ENCODE assay signal across 16 mouse cellular contexts in the genomic region with DNA sequence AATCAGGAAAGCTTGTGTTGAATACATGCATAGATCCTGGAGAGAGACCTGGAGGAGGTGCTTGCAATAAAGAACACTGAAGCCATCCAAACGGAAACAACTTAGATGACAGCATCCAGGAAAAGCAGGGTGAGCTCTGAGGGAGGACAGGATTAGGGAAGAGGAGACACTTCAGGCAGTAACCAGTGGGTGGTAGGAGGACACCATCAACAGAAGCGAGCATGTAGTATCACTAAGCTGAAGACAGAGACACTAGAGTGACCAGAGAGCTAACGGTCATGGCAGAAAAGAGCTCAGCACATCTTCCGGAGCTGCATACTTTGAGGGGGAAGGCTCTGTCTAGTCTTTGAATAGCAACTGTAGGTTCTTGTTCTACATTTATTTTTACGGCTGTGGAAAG.
DNase-seq lines count a peak whose midpoint lies in the region; ATAC-seq and TF ChIP-seq lines count a peak whose summit lies in the region.
"Had no signal": no experiment of that assay in that cellular context is flagged by ENCODE, and none has a peak within 500 bp of the region (broad histone marks: within the 10 kb centered on the region; RNA-seq: fewer than 3 reads in every experiment).

No protein-coding gene starts in this region.

- peak; percentile 21 for TF ChIP-seq RAD21 in CH12.LX (IDR thresholded peaks at IDR 0.05; ENCODE audit: low read depth, low read length)

- peak; percentile 38 for TF ChIP-seq CTCF in heart, postnatal 0 days (IDR thresholded peaks at IDR 0.05; ENCODE audit: low read depth)
- peak; percentile 67 for TF ChIP-seq CTCF in kidney, postnatal 0 days (IDR thresholded peaks at IDR 0.05; ENCODE audit: low read depth)
- peak in 1 of 2 experiments; percentile 36; a peak in 2 of 4 replicates for TF ChIP-seq CTCF in CH12.LX (conservative IDR thresholded peaks at IDR 0.05 in 1 of 2, IDR thresholded peaks at IDR 0.05 in 1 of 2; ENCODE audit: low read depth in 2 of 2, low read length in 2 of 2)
- peak; percentile 43; the same call in 1 of the 2 replicates for TF ChIP-seq CTCF in cortical plate, adult 2 months (IDR thresholded peaks at IDR 0.05; ENCODE audit: extremely low read depth, insufficient read depth, low read length)

- no peak for DNase-seq in heart, postnatal 0 days (ENCODE audit: low spot score)
- peak; percentile 83 for DNase-seq in kidney, postnatal 0 days (ENCODE audit: low spot score)
- no peak for DNase-seq in kidney, adult 8-10 months
- DNase-seq in CH12.LX (ENCODE audit: extremely low read depth), result no peak
- DNase-seq in embryo, embryonic 9.5 days (ENCODE audit: extremely low spot score), result no peak
- DNase-seq: cerebellum, adult 8-10 months; forebrain, postnatal 0 days; gastrocnemius, postnatal 14 days; heart, postnatal 10 days; lung, adult 18-20 months; lung, postnatal 36 days; thymus, postnatal 36 days had no signal

- H3K27ac ChIP-seq in heart, postnatal 0 days (ENCODE audit: low read depth), result no peak overlapping the region
- no peak overlapping the region for H3K27ac ChIP-seq in heart, embryonic 11.5 days (ENCODE audit: low read depth, low read length)
- H3K27ac ChIP-seq in kidney, postnatal 0 days, result no peak overlapping the region
- H3K27ac ChIP-seq in CH12.LX (ENCODE audit: insufficient read depth, low read depth), result no peak overlapping the region
- no peak overlapping the region for H3K27ac ChIP-seq in cortical plate, adult 2 months (ENCODE audit: insufficient read depth, low read length)
- H3K27ac ChIP-seq: forebrain, embryonic 10.5 days had no signal

- no peaks in the 10 kb centered on the region for H3K4me1 ChIP-seq in heart, postnatal 0 days (ENCODE audit: control insufficient read depth, insufficient read depth)
- H3K4me1 ChIP-seq in heart, embryonic 11.5 days (ENCODE audit: control insufficient read depth, insufficient read depth, low read length), result no peaks in the 10 kb centered on the region
- H3K4me1 ChIP-seq in kidney, postnatal 0 days (replicated peaks; ENCODE audit: insufficient read depth, low read length), result no peaks in the 10 kb centered on the region
- no peaks in the 10 kb centered on the region for H3K4me1 ChIP-seq in CH12.LX (ENCODE audit: control insufficient read depth in 1 of 2, insufficient read depth in 2 of 2)
- H3K4me1 ChIP-seq in cortical plate, adult 2 months (ENCODE audit: control insufficient read depth, insufficient read depth, low read length), result peaks cover 2% of the 10 kb centered on the region; the same call in 1 of the 2 replicates
- H3K4me1 ChIP-seq: forebrain, embryonic 10.5 days had no signal

- no peaks in the 10 kb centered on the region for H3K27me3 ChIP-seq in heart, postnatal 0 days (ENCODE audit: control insufficient read depth, insufficient read depth, low read length)
- no peaks in the 10 kb centered on the region for H3K27me3 ChIP-seq in heart, embryonic 11.5 days (ENCODE audit: control insufficient read depth, insufficient read depth, low read length)
- H3K27me3 ChIP-seq in kidney, postnatal 0 days (ENCODE audit: insufficient read depth, low read length), result no peaks in the 10 kb centered on the region; the same call in 1 of the 2 replicates
- no peaks in the 10 kb centered on the region for H3K27me3 ChIP-seq in CH12.LX (replicated peaks)

- no peaks in the 10 kb centered on the region for H3K36me3 ChIP-seq in heart, postnatal 0 days (replicated peaks; ENCODE audit: control insufficient read depth, insufficient read depth, low read length)
- no peaks in the 10 kb centered on the region for H3K36me3 ChIP-seq in heart, embryonic 11.5 days (ENCODE audit: control insufficient read depth, insufficient read depth, low read length)
- H3K36me3 ChIP-seq in kidney, postnatal 0 days (ENCODE audit: insufficient read depth, low read length), result no peaks in the 10 kb centered on the region
- no peaks in the 10 kb centered on the region for H3K36me3 ChIP-seq in CH12.LX (replicated peaks in 1 of 2; ENCODE audit: control insufficient read depth in 1 of 2, insufficient read depth in 1 of 2, low read length in 1 of 2)
- H3K36me3 ChIP-seq: forebrain, embryonic 10.5 days had no signal

- no peak overlapping the region for H3K4me3 ChIP-seq in heart, postnatal 0 days (ENCODE audit: low read depth, low read length)
- no peak overlapping the region for H3K4me3 ChIP-seq in heart, embryonic 11.5 days (ENCODE audit: low read depth, low read length)
- H3K4me3 ChIP-seq in kidney, postnatal 0 days (replicated peaks; ENCODE audit: low read depth, low read length), result no peak overlapping the region
- H3K4me3 ChIP-seq in CH12.LX (replicated peaks in 1 of 3; ENCODE audit: low read depth in 2 of 3, low read length in 2 of 3, poor library complexity in 1 of 3), result no peak overlapping the region
- H3K4me3 ChIP-seq in cortical plate, adult 2 months (ENCODE audit: insufficient read depth, low read length), result no peak overlapping the region
- H3K4me3 ChIP-seq: forebrain, embryonic 10.5 days had no signal

- in situ Hi-C loops in CH12.LX (cut with MboI; ENCODE audit: low pct_ligation_motif_present, low pct_unique_long_range_greater_than_20kb, low sequenced_read_pairs), result no loop called here

- WGBS in heart, postnatal 0 days, result 52% methylated on average over 5 of the region's 5 CpGs
- WGBS in heart, embryonic 11.5 days (ENCODE audit: insufficient replicate concordance), result 47% methylated on average over 5 of the region's 5 CpGs
- 17% methylated on average over 5 of the region's 5 CpGs for WGBS in kidney, postnatal 0 days

- no peak for TF ChIP-seq EP300 in heart, postnatal 0 days (IDR thresholded peaks at IDR 0.05; ENCODE audit: low read depth)
- TF ChIP-seq EP300 in CH12.LX (IDR thresholded peaks at IDR 0.05; ENCODE audit: low read length), result no peak

- dilution Hi-C loops in CH12.LX (cut with MboI; ENCODE audit: extremely low pct_ligation_motif_present, extremely low pct_unique_long_range_greater_than_20kb, low sequenced_read_pairs), result no loop called here

- H3K9me3 ChIP-seq in heart, postnatal 0 days (replicated peaks; ENCODE audit: control insufficient read depth, low read length), result no peaks in the 10 kb centered on the region
- H3K9me3 ChIP-seq in heart, embryonic 11.5 days (replicated peaks; ENCODE audit: control insufficient read depth, low read length), result no peaks in the 10 kb centered on the region
- no peaks in the 10 kb centered on the region for H3K9me3 ChIP-seq in kidney, postnatal 0 days (replicated peaks; ENCODE audit: low read length)
- peaks cover 2% of the 10 kb centered on the region for H3K9me3 ChIP-seq in CH12.LX (replicated peaks; ENCODE audit: low read length)
- H3K9me3 ChIP-seq: forebrain, embryonic 10.5 days had no signal

- no peaks in the 10 kb centered on the region for H3K79me2 ChIP-seq in CH12.LX (replicated peaks; ENCODE audit: control insufficient read depth, extremely low read depth, insufficient read depth, poor library complexity, severe bottlenecking)

- no peak overlapping the region for H3K4me2 ChIP-seq in heart, postnatal 0 days (ENCODE audit: low read depth, low read length)
- H3K4me2 ChIP-seq in heart, embryonic 11.5 days, result no peak overlapping the region
- peak overlapping the region; percentile 12; the same call in 1 of the 2 replicates for H3K4me2 ChIP-seq in kidney, postnatal 0 days (ENCODE audit: low read length)
- no peak overlapping the region for H3K4me2 ChIP-seq in CH12.LX (ENCODE audit: insufficient read depth, low read depth, poor library complexity, severe bottlenecking)

- H3K9ac ChIP-seq in heart, postnatal 0 days (replicated peaks; ENCODE audit: low read depth, low read length), result no peak overlapping the region
- H3K9ac ChIP-seq in heart, embryonic 11.5 days (ENCODE audit: low read depth, low read length), result no peak overlapping the region
- H3K9ac ChIP-seq in kidney, postnatal 0 days (ENCODE audit: low read depth, low read length), result no peak overlapping the region
- no peak overlapping the region for H3K9ac ChIP-seq in CH12.LX (ENCODE audit: insufficient read depth, low read depth)
- H3K9ac ChIP-seq: forebrain, postnatal 0 days had no signal

- no peak for TF ChIP-seq POLR2A in CH12.LX (IDR thresholded peaks at IDR 0.05; ENCODE audit: low read depth, low read length)
- TF ChIP-seq POLR2A in cortical plate, adult 2 months (IDR thresholded peaks at IDR 0.05; ENCODE audit: extremely low read depth, insufficient read depth, low read length), result no peak

- no peak for ATAC-seq in heart, postnatal 0 days (ENCODE audit: insufficient read depth, low read depth)
- no peak for ATAC-seq in heart, embryonic 11.5 days (replicated peaks; ENCODE audit: insufficient number of reproducible peaks, low FRiP score, low TSS enrichment)
- ATAC-seq in kidney, postnatal 0 days (replicated peaks; ENCODE audit: low FRiP score, low read depth), result 0 out of 2 replicates have a peak, but pooled peaks have one; percentile 52
- ATAC-seq: forebrain, postnatal 0 days; inflammation-experienced regulatory T-cells, adult 6 months had no signal

TF ChIP-seq in CH12.LX, 34 proteins besides CTCF, POLR2A, EP300 and RAD21:
- no peak for TF ChIP-seq MEF2A (IDR thresholded peaks at IDR 0.05; ENCODE audit: borderline replicate concordance, low read depth, low read length)
TF ChIP-seq in CH12.LX: peak in this region for 0.
